Mouse (Mus musculus) intestine, postnatal 0 days (tissue): ENCODE measurements around the gene Gemin5. TPM values are rescaled to one million over a fixed set of nuclear protein-coding genes. Genes with fewer than 3 reads are reported as not detected.
A peak's percentile ranks its signal among the peaks of the same experiment; 100 is the strongest.
"Not testable (repeated sequence)": the region's sequence is repeated elsewhere in the genome, so short reads cannot be mapped to it uniquely, and the experiment has no call there.

ENCODE experiments used
- ATAC-seq: fragments of 200-750 bp; cut with Nextera tagmentation; 2 replicates; pipeline ENCODE4 v1.8.0; 2017; ENCODE audit warnings: mild to moderate bottlenecking, moderate TSS enrichment, moderate library complexity
- H3K27ac ChIP-seq: fragments of 300-500 bp; sonication (generic); 2 replicates; pipeline ENCODE4 v1.5.1; 2014; ENCODE audit warnings: mild to moderate bottlenecking, low read depth, low read length, moderate library complexity
- H3K27me3 ChIP-seq: fragments of 300-500 bp; sonication (generic); replicated peaks from 2 replicates; pipeline ENCODE4 v1.6.1; 2014; ENCODE audit warnings: low read length, mixed read lengths; ENCODE audit not compliant: control insufficient read depth, insufficient read depth
- H3K36me3 ChIP-seq: fragments of 300-500 bp; sonication (generic); 2 replicates; pipeline ENCODE4 v1.6.1; 2014; ENCODE audit warnings: mild to moderate bottlenecking, moderate library complexity; ENCODE audit not compliant: control insufficient read depth, insufficient read depth
- H3K4me1 ChIP-seq: fragments of 300-500 bp; sonication (generic); replicated peaks from 2 replicates; pipeline ENCODE4 v1.6.1; 2014; ENCODE audit warnings: antibody characterized with exemption, low read length, mixed read lengths; ENCODE audit not compliant: control insufficient read depth, insufficient read depth
- H3K4me2 ChIP-seq: fragments of 300-500 bp; sonication (generic); replicated peaks from 2 replicates; pipeline ENCODE4 v1.6.1; 2014; ENCODE audit warnings: low read depth, mild to moderate bottlenecking, moderate library complexity
- H3K4me3 ChIP-seq: fragments of 300-500 bp; sonication (generic); 2 replicates; pipeline ENCODE4 v1.5.1; 2014; ENCODE audit warnings: low read depth, low read length
- H3K9ac ChIP-seq: fragments of 300-500 bp; sonication (generic); 2 replicates; pipeline ENCODE4 v1.6.1; 2014; ENCODE audit warnings: mild to moderate bottlenecking, low read depth, low read length
- H3K9me3 ChIP-seq: fragments of 300-500 bp; sonication (generic); 2 replicates; pipeline ENCODE4 v1.6.1; 2016; ENCODE audit warnings: mixed run types; ENCODE audit not compliant: control insufficient read depth
- CTCF ChIP-seq: sonication (generic); IDR thresholded peaks from 2 replicates; pipeline ENCODE4 v1.5.1; 2016; ENCODE audit warnings: low read depth, mild to moderate bottlenecking, control low read depth, antibody characterized with exemption, moderate library complexity
- WGBS: fragments of 180-500 bp; shearing (Covaris S2); extraction: QIAGEN DNeasy Blood & Tissue Kit; methylation state at CpG from one replicate; pipeline ENCODE4 v1.1.7; 2014; 5-methylcytosine and 5-hydroxymethylcytosine counted together
- polyA plus RNA-seq: library from polyadenylated mRNA; unstranded; fragments of >200 nt; fragmentation: Nextera tagmentation; extraction: Ambion mirVana; gene quantifications from 2 replicates; pipeline ENCODE4 v1.2.1, GENCODE M21; 2015

The Gemin5 gene
- polyA plus RNA-seq, 1 experiment from 2014 or later: 4.0 TPM

- Histone ChIP-seq H3K27ac (no peak overlapping the region), H3K27me3 (no peaks in the 10 kb centered on the region), H3K4me2 (peak overlapping the region; percentile 78), H3K9me3 (no peaks in the 10 kb centered on the region), H3K4me3 (peak overlapping the region; percentile 68), H3K4me1 (no peaks in the 10 kb centered on the region), H3K9ac (peak overlapping the region; percentile 58; the same call in 1 of the 2 replicates), H3K36me3 (no peaks in the 10 kb centered on the region; the same call in 1 of the 2 replicates)
- no peak for ATAC-seq
- TF ChIP-seq CTCF: no peak
- WGBS: 88% methylated on average over 4 of the region's 4 CpGs
Measured at GRCm38 (mm10) chr11:58198663-58199062, 30.3 kb upstream of the Gemin5 start.

DNA sequence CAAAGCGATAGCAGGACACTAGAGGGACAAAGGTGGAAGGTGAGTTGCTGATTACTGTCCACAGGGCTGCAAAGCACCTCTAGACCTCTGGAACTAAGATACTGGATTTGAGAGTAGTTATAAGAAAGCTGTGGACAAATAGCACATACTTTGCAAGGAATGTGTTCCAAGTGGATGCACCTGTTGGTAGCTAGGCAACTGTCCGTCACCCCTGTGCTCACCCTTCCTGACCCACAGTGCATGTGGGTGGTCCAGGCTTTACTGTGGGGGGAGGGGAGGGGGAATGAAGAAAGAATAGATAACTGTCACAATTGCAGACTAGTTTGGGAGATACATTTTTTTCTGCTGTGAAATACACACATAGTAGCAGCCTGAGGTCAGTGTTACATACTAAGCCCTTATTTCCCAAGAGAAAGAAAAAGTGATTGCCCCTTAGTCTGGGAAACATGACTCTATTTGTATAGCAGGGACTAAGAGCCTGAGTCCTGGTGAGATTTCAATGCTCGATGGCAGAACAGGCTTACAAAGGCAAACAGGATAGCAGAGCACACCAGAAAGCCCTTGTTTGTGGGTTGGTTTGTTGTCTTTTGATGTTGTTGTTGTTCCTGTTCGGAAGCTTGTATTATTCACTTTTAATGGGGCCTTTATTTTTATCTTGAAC lies 25.7 kb upstream of the Gemin5 start:
- Histone ChIP-seq H3K4me1 (no peaks in the 10 kb centered on the region), H3K9me3 (no peaks in the 10 kb centered on the region), H3K4me3 (no peak overlapping the region), H3K4me2 (no peak overlapping the region), H3K36me3 (no peaks in the 10 kb centered on the region), H3K27me3 (no peaks in the 10 kb centered on the region), H3K9ac (peak overlapping the region; percentile 23; the same call in 1 of the 2 replicates), H3K27ac (no peak overlapping the region)
- ATAC-seq: no peak
- TF ChIP-seq CTCF: no peak
- 41% methylated on average over 4 of the region's 4 CpGs for WGBS

- 53% methylated on average over 3 of the region's 3 CpGs for WGBS
- H3K4me2 ChIP-seq: no peak overlapping the region
Measured at GRCm38 (mm10) chr11:58193326-58193725, 25.0 kb upstream of the Gemin5 start.

DNA sequence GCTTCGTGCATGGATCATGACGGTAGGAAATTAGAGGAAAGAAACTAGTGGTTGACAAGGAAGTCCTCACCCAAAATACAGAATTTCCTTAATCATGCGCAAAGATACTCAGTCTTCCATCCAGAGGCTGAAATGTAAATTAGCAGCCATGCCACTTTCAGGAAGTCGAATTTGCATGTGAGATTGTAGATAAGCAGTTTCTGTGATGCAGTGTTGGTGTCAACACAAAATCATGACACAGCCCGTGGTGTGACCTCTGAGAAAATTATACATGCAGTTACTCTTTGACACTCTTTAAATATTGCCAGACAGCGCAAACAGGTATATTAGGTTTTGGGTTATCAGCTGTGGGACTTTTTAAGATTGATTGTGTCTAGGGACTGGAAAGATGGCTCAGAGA lies 21.3 kb upstream of the Gemin5 start:
- no peaks in the 10 kb centered on the region for H3K36me3 ChIP-seq
- H3K4me3 ChIP-seq: no peak overlapping the region
- H3K27ac ChIP-seq: no peak overlapping the region
- no peak overlapping the region for H3K4me2 ChIP-seq
- no peaks in the 10 kb centered on the region for H3K9me3 ChIP-seq
- H3K4me1 ChIP-seq: no peaks in the 10 kb centered on the region
- ATAC-seq: no peak
- no peak for TF ChIP-seq CTCF
- H3K27me3 ChIP-seq: no peaks in the 10 kb centered on the region
- WGBS: 87% methylated on average over 6 of the region's 6 CpGs
- no peak overlapping the region for H3K9ac ChIP-seq

More at GRCm38 (mm10) chr11:58193326-58193725, 25.0 kb upstream of the Gemin5 start:
- H3K27me3 ChIP-seq: no peaks in the 10 kb centered on the region
- H3K36me3 ChIP-seq: no peaks in the 10 kb centered on the region
- no peak for TF ChIP-seq CTCF
- H3K9me3 ChIP-seq: no peaks in the 10 kb centered on the region
- ATAC-seq: no peak
- no peak overlapping the region for H3K4me3 ChIP-seq
- H3K27ac ChIP-seq: no peak overlapping the region
- H3K9ac ChIP-seq: no peak overlapping the region
- no peaks in the 10 kb centered on the region for H3K4me1 ChIP-seq

DNA sequence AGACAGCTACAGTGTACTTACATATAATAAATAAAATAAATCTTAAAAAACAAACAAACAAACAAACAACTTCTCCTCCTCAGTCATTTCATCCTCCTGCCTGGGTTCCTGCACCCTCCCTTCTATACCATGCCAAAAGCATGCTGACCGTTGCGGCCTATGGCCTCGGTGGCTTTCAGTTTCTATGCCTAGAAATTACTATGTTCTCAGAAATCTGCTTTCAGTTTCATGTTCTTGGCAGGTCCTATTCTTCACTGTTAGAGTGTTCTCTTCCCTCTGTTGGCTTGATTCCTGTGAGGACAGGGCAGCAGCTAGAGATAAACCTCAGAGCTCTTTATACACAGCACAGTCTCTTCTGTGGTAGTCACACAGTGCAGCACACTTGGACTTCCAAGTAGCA lies 15.2 kb upstream of the Gemin5 start:
- 40% methylated on average over 3 of the region's 3 CpGs for WGBS
- H3K4me3 ChIP-seq: peak overlapping the region; percentile 18; the same call in 1 of the 2 replicates
- no peaks in the 10 kb centered on the region for H3K27me3 ChIP-seq
- peak overlapping the region; percentile 46; the same call in 1 of the 2 replicates for H3K27ac ChIP-seq
- no peaks in the 10 kb centered on the region for H3K9me3 ChIP-seq
- ATAC-seq: peak; percentile 31; the same call in 1 of the 2 replicates
- H3K36me3 ChIP-seq: peaks cover under 1% of the 10 kb centered on the region; the same call in 1 of the 2 replicates
- no peaks in the 10 kb centered on the region; the same call in 1 of the 2 replicates for H3K4me1 ChIP-seq
- H3K9ac ChIP-seq: peak overlapping the region; percentile 34; the same call in 1 of the 2 replicates
- peak overlapping the region; percentile 45 for H3K4me2 ChIP-seq
- no peak for TF ChIP-seq CTCF

DNA sequence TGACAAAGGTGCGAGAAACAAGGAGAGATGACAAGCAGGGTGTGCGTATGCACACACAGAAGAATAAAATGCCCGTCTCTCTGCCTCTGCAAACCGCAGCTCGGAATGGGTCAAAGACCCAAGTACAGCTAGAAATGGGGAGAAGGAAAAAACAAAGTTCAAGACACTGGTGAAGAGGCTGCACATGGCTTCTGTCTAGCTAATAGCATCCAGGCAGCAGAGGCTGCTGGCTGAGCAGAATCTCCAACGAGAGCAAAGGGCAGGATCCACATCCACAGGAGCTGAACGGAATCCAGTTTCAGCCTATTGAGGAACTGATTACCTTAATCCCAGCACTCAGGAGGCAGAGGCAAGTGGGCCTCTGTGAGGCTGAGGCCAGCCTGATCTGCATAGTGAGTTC lies 12.4 kb upstream of the Gemin5 start:
- Histone ChIP-seq H3K9me3 (no peaks in the 10 kb centered on the region), H3K36me3 (peaks cover 21% of the 10 kb centered on the region), H3K9ac (no peak overlapping the region), H3K4me1 (no peaks in the 10 kb centered on the region; the same call in 1 of the 2 replicates), H3K4me2 (no peak overlapping the region), H3K27me3 (no peaks in the 10 kb centered on the region), H3K27ac (no peak overlapping the region), H3K4me3 (no peak overlapping the region)
- 74% methylated on average over 7 of the region's 7 CpGs for WGBS
- no peak for ATAC-seq
- no peak for TF ChIP-seq CTCF

GRCm38 (mm10) chr11:58179986-58180385 lies 11.6 kb upstream of the Gemin5 start:
- not testable (repeated sequence) for H3K27me3 ChIP-seq, H3K9ac ChIP-seq, H3K4me3 ChIP-seq, H3K4me2 ChIP-seq, ATAC-seq, H3K27ac ChIP-seq, H3K9me3 ChIP-seq, H3K4me1 ChIP-seq
- WGBS: 92% methylated on average over 6 of the region's 6 CpGs
- peaks cover 28% of the 10 kb centered on the region for H3K36me3 ChIP-seq
